Mouse (Mus musculus) MEL (cell line): ENCODE data around the gene E130208F15Rik. TPM values are rescaled to one million over a fixed set of nuclear protein-coding genes. Genes with fewer than 3 reads are reported as not detected.

Experiments used
- DNase-seq: peaks from one replicate; pipeline ENCODE4 v3.0.0; 2011; ENCODE audit warnings: low read depth, low spot score
- H3K27ac ChIP-seq: 2 replicates; pipeline ENCODE4 v1.5.1; 2012; ENCODE audit warnings: low read depth, mild to moderate bottlenecking, control low read depth, low read length, moderate library complexity; ENCODE audit not compliant: control insufficient read depth
- H3K27me3 ChIP-seq, 2 experiments: fragments of 150-350 bp in 1 of 2; sonication (generic) in 1 of 2; 2 replicates each; pipeline ENCODE4 v1.6.1; 2012; ENCODE audit warnings: low read length in 2 of 2, mild to moderate bottlenecking in 2 of 2, improper control_type of control experiment in 1 of 2, moderate library complexity in 1 of 2; ENCODE audit not compliant: insufficient read depth in 2 of 2, control insufficient read depth in 1 of 2
- H3K36me3 ChIP-seq, 2 experiments: 2 replicates each; pipeline ENCODE4 v1.6.1; 2012 to 2014; ENCODE audit warnings: low read length in 2 of 2, improper control_type of control experiment in 1 of 2, inconsistent platforms in 1 of 2, mild to moderate bottlenecking in 1 of 2; ENCODE audit not compliant: insufficient read depth in 2 of 2, control insufficient read depth in 1 of 2
- H3K4me1 ChIP-seq, 2 experiments: fragments of 150-350 bp in 1 of 2; sonication (generic) in 1 of 2; 2 replicates each; pipeline ENCODE4 v1.6.1; 2012; ENCODE audit warnings: low read length in 2 of 2, improper control_type of control experiment in 1 of 2, mild to moderate bottlenecking in 1 of 2; ENCODE audit not compliant: insufficient read depth in 2 of 2, control insufficient read depth in 1 of 2
- H3K4me3 ChIP-seq, 2 experiments: fragments of 150-350 bp in 1 of 2; sonication (generic) in 1 of 2; 2 replicates each; pipeline ENCODE4 v1.5.1; 2012; ENCODE audit warnings: low read depth in 2 of 2, low read length in 2 of 2, mild to moderate bottlenecking in 2 of 2, moderate library complexity in 2 of 2, control low read depth in 1 of 2, improper control_type of control experiment in 1 of 2; ENCODE audit not compliant: control insufficient read depth in 1 of 2, insufficient read depth in 1 of 2
- H3K79me2 ChIP-seq: 2 replicates; pipeline ENCODE4 v1.6.1; 2012; ENCODE audit warnings: mild to moderate bottlenecking, low read length, moderate library complexity; ENCODE audit not compliant: control insufficient read depth, poor library complexity, insufficient read depth
- H3K9ac ChIP-seq: 2 replicates; pipeline ENCODE4 v1.6.1; 2012; ENCODE audit warnings: low read depth, mild to moderate bottlenecking, control low read depth, low read length, moderate library complexity; ENCODE audit not compliant: control insufficient read depth, poor library complexity, severe bottlenecking
- H3K9me3 ChIP-seq: fragments of 150-350 bp; sonication (generic); replicated peaks from 2 replicates; pipeline ENCODE4 v1.6.1; 2012; ENCODE audit warnings: mild to moderate bottlenecking, low read length, improper control_type of control experiment, moderate library complexity; ENCODE audit not compliant: insufficient read depth
- CHD2 ChIP-seq: IDR thresholded peaks from 2 replicates; pipeline ENCODE4 v1.6.1; 2011; ENCODE audit warnings: low read length, improper control_type of control experiment
- CTCF ChIP-seq, 3 experiments: IDR thresholded peaks in 2 of 3; conservative IDR thresholded peaks in 1 of 3; 2 replicates each; pipeline ENCODE4 v1.5.1; 2011 to 2012; ENCODE audit warnings: low read length in 3 of 3, low read depth in 2 of 3, mild to moderate bottlenecking in 2 of 3, improper control_type of control experiment in 1 of 3, inconsistent platforms in 1 of 3, mixed read lengths in 1 of 3, moderate library complexity in 1 of 3; ENCODE audit not compliant: control insufficient read depth in 1 of 3, insufficient read depth in 1 of 3, poor library complexity in 1 of 3, severe bottlenecking in 1 of 3
- EP300 ChIP-seq, 2 experiments: IDR thresholded peaks; 2 replicates each; pipeline ENCODE4 v1.6.1; 2011; ENCODE audit warnings: improper control_type of control experiment in 2 of 2, low read length in 2 of 2, low read depth in 1 of 2, mild to moderate bottlenecking in 1 of 2
- GABPA ChIP-seq: IDR thresholded peaks from 2 replicates; pipeline ENCODE4 v1.6.1; 2012; ENCODE audit warnings: low read depth, mild to moderate bottlenecking, inconsistent platforms, low read length, improper control_type of control experiment, moderate library complexity
- MAFK ChIP-seq: IDR thresholded peaks from 2 replicates; pipeline ENCODE4 v1.6.1; 2011; ENCODE audit warnings: low read depth, mild to moderate bottlenecking, low read length, improper control_type of control experiment, borderline replicate concordance
- MAX ChIP-seq: IDR thresholded peaks from 2 replicates; pipeline ENCODE4 v1.6.1; 2011; ENCODE audit warnings: low read length, improper control_type of control experiment
- MAZ ChIP-seq: IDR thresholded peaks from 2 replicates; pipeline ENCODE4 v1.6.1; 2012; ENCODE audit warnings: low read depth, mild to moderate bottlenecking, inconsistent platforms, low read length, improper control_type of control experiment
- POLR2A ChIP-seq, 2 experiments: IDR thresholded peaks; 2 replicates each; pipeline ENCODE4 v1.6.1; 2011 to 2012; ENCODE audit warnings: low read length in 2 of 2, mild to moderate bottlenecking in 2 of 2, control low read depth in 1 of 2, improper control_type of control experiment in 1 of 2, low read depth in 1 of 2, moderate library complexity in 1 of 2; ENCODE audit not compliant: control insufficient read depth in 1 of 2, insufficient read depth in 1 of 2, poor library complexity in 1 of 2
- POLR2AphosphoS2 ChIP-seq: IDR thresholded peaks from 2 replicates; pipeline ENCODE4 v1.6.1; 2011; ENCODE audit warnings: low read length, improper control_type of control experiment
- POLR2AphosphoS5 ChIP-seq: IDR thresholded peaks from 2 replicates; pipeline ENCODE4 v1.6.1; 2012; ENCODE audit warnings: low read depth, borderline replicate concordance, mild to moderate bottlenecking, inconsistent platforms, low read length, moderate library complexity, mixed read lengths
- RAD21 ChIP-seq: IDR thresholded peaks from 2 replicates; pipeline ENCODE4 v1.6.1; 2011; ENCODE audit warnings: mild to moderate bottlenecking, low read depth, low read length, improper control_type of control experiment
- RCOR1 ChIP-seq: IDR thresholded peaks from 2 replicates; pipeline ENCODE4 v1.6.1; 2012; ENCODE audit warnings: low read depth, mild to moderate bottlenecking, inconsistent platforms, low read length, improper control_type of control experiment
- SIN3A ChIP-seq: IDR thresholded peaks from 2 replicates; pipeline ENCODE4 v1.6.1; 2012; ENCODE audit warnings: low read length, improper control_type of control experiment, inconsistent platforms
- SMC3 ChIP-seq: IDR thresholded peaks from 2 replicates; pipeline ENCODE4 v1.6.1; 2011; ENCODE audit warnings: low read depth, low read length, improper control_type of control experiment
- TAL1 ChIP-seq: IDR thresholded peaks from 2 replicates; pipeline ENCODE4 v1.6.1; 2012; ENCODE audit warnings: mild to moderate bottlenecking, inconsistent platforms, low read length, moderate library complexity, mixed read lengths
- TBP ChIP-seq: IDR thresholded peaks from 2 replicates; pipeline ENCODE4 v1.8.0; 2011; ENCODE audit warnings: low read depth, low read length, improper control_type of control experiment
- USF1 ChIP-seq: IDR thresholded peaks from 2 replicates; pipeline ENCODE4 v1.6.1; 2014; ENCODE audit warnings: low read depth, mild to moderate bottlenecking, inconsistent platforms, low read length, improper control_type of control experiment, moderate library complexity
- USF2 ChIP-seq, 2 experiments: IDR thresholded peaks; 2 replicates each; pipeline ENCODE4 v1.6.1; 2011 to 2012; ENCODE audit warnings: improper control_type of control experiment in 2 of 2, low read length in 2 of 2, borderline replicate concordance in 1 of 2, inconsistent platforms in 1 of 2, low read depth in 1 of 2, mild to moderate bottlenecking in 1 of 2; ENCODE audit not compliant: insufficient read depth in 1 of 2
- ZC3H11A ChIP-seq: IDR thresholded peaks from 2 replicates; pipeline ENCODE4 v1.6.1; 2012; ENCODE audit warnings: low read depth, mild to moderate bottlenecking, inconsistent platforms, low read length, improper control_type of control experiment
- ZKSCAN1 ChIP-seq: IDR thresholded peaks from 2 replicates; pipeline ENCODE4 v1.6.1; 2012; ENCODE audit warnings: low read depth, mild to moderate bottlenecking, inconsistent platforms, low read length, improper control_type of control experiment, moderate library complexity
- ZMIZ1 ChIP-seq: IDR thresholded peaks from 2 replicates; pipeline ENCODE4 v1.6.1; 2012; ENCODE audit warnings: low read depth, mild to moderate bottlenecking, inconsistent platforms, low read length, improper control_type of control experiment, moderate library complexity
- ZNF384 ChIP-seq: IDR thresholded peaks from 2 replicates; pipeline ENCODE4 v1.6.1; 2012; ENCODE audit warnings: low read depth, mild to moderate bottlenecking, inconsistent platforms, low read length, improper control_type of control experiment
- polyA plus RNA-seq, 2 experiments: library from polyadenylated mRNA; stranded (reverse) in 1 of 2; unstranded in 1 of 2; fragments of >175 nt in 1 of 2; fragments of >200 nt in 1 of 2; gene quantifications; 2 replicates each; pipeline versions ENCODE4 v1.2.1 to v1.2.4; 2012; ENCODE audit warnings: low replicate concordance in 2 of 2, low read depth in 1 of 2; ENCODE audit not compliant: insufficient read length in 2 of 2, insufficient read depth in 1 of 2, missing spikeins in 1 of 2
- total RNA-seq: library from RNA; depleted of rRNA; stranded (reverse); fragments of 300-350 nt; gene quantifications from 2 replicates; pipeline ENCODE4 v1.2.3, GENCODE M21; 2012

E130208F15Rik gene
- total and polyA plus RNA-seq, 3 experiments: 0.96 to 3.2 TPM; not detected in 1

DNA sequence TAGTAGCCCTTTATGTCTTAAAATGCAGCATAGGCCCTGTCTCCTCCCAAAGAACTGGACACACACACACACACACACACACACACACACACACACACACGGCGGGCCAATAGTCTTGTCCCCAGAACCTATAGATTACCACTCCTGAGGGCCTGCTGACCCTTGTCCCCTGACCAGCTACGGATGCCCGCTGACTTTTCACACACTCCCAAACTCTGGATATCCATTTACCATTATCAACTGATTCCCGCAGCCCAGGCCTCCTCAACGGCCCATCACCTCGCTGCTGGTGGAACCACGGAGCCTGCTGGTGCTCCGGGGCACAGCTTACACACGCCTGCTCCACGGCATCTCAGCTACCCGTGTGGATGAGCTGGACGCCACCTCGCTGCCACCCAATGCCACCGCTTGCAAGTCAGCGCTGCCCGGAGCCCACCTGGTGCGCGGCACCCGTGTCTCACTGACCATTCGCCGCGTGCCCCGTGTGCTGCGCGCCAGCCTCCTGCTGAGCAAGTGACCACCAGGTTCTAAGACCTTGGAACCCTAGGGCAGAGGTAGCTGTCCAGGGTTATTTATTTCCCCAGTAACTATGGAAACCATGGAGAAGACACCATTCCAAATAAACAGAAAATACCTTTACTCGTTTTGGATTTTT lies 7.7 kb upstream of the E130208F15Rik start:
- no peak overlapping the region for H3K4me3 ChIP-seq

DNA sequence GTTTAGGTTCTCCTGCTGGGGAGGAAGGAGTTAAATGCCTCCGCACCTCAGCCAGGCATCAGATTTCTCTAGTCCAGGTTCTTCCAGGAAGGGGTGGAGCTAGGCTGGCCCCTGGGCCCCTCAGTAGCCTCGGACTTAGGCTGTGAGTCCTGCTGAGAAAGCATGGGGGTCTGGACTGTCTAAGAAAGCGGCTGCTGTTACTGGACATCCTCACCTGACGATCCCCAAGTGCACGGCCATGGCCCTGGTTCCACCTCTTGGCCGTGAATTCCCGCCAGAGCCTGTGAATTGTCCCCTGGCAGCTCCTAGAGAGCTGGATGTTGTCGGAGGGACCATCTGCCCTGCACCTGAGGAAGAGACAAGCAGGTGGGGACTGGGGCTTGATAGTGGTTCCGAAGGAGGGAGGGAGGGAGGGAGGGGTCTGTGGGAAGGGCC lies 6.8 kb upstream of the E130208F15Rik start, which contains the start of gene Syne4:
TSS of gene Syne4 (plus strand) at position 87 of the 435 bp plus-strand sequence.
- Histone ChIP-seq H3K9me3 (no peaks in the 10 kb centered on the region), H3K27ac (no peak within 1 kb of the TSS)
- TF ChIP-seq CHD2: no peak
- no peak for TF ChIP-seq USF2 (IDR thresholded peaks at IDR 0.05; ENCODE audit: borderline replicate concordance in 1 of 2, insufficient read depth in 1 of 2, low read depth in 1 of 2, low read length in 2 of 2)
- TF ChIP-seq TBP: no peak
- TF ChIP-seq GABPA: no peak
- no peak for TF ChIP-seq MAFK
- TF ChIP-seq ZC3H11A: no peak
- TF ChIP-seq RCOR1: no peak
- TF ChIP-seq SIN3A: no peak
- no peak for TF ChIP-seq EP300 (IDR thresholded peaks at IDR 0.05; ENCODE audit: low read depth in 1 of 2, low read length in 2 of 2)
- no peak for TF ChIP-seq MAX
- no peak for TF ChIP-seq TAL1
- TF ChIP-seq ZNF384: no peak
- TF ChIP-seq ZMIZ1: no peak
- no peak for TF ChIP-seq SMC3
- TF ChIP-seq, all 39 proteins: peak for 0
- Histone ChIP-seq H3K4me3 (no peak within 1 kb of the TSS), H3K79me2 (no peaks in the 10 kb centered on the region), H3K27me3 (no peaks in the 10 kb centered on the region), H3K4me1 (no peaks in the 10 kb centered on the region; a peak in 1 of 4 replicates), H3K36me3 (no peaks in the 10 kb centered on the region), H3K9ac (no peak within 1 kb of the TSS)
- no peak for DNase-seq

More for the DNA sequence above, 7.7 kb upstream of the E130208F15Rik start:
- Histone ChIP-seq H3K36me3 (no peaks in the 10 kb centered on the region), H3K27ac (no peak overlapping the region), H3K27me3 (no peaks in the 10 kb centered on the region), H3K9ac (no peak overlapping the region), H3K79me2 (no peaks in the 10 kb centered on the region), H3K4me1 (peaks cover 0 to 7% of the 10 kb centered on the region in 2 experiments; a peak in 1 of 4 replicates), H3K9me3 (no peaks in the 10 kb centered on the region)
- no peak for TF ChIP-seq MAZ
- TF ChIP-seq POLR2AphosphoS5: no peak
- TF ChIP-seq CTCF (IDR thresholded peaks at IDR 0.05 in 2 of 3, conservative IDR thresholded peaks at IDR 0.05 in 1 of 3; ENCODE audit: control insufficient read depth in 1 of 3, insufficient read depth in 1 of 3, low read depth in 2 of 3, low read length in 3 of 3, poor library complexity in 1 of 3, severe bottlenecking in 1 of 3): no peak
- TF ChIP-seq POLR2AphosphoS2: no peak
- no peak for TF ChIP-seq ZKSCAN1
- TF ChIP-seq SIN3A: no peak
- TF ChIP-seq USF2 (IDR thresholded peaks at IDR 0.05; ENCODE audit: borderline replicate concordance in 1 of 2, insufficient read depth in 1 of 2, low read depth in 1 of 2, low read length in 2 of 2): no peak
- no peak for TF ChIP-seq ZMIZ1
- no peak for TF ChIP-seq RAD21
- no peak for TF ChIP-seq POLR2A (IDR thresholded peaks at IDR 0.05; ENCODE audit: control insufficient read depth in 1 of 2, insufficient read depth in 1 of 2, low read depth in 1 of 2, low read length in 2 of 2, poor library complexity in 1 of 2)
- TF ChIP-seq USF1: no peak
- TF ChIP-seq ZC3H11A: no peak
- no peak for DNase-seq
